Mouse (Mus musculus) liver, embryonic 14.5 days (tissue): Measurements from ENCODE around the gene Lpo. TPM values are rescaled to one million over a fixed set of nuclear protein-coding genes. Genes with fewer than 3 reads are reported as not detected.

ENCODE experiments used
- ATAC-seq: fragments of 200-750 bp; cut with Nextera tagmentation; 2 replicates; pipeline ENCODE4 v1.8.0; 2017; ENCODE audit warnings: moderate number of reproducible peaks, mild to moderate bottlenecking, moderate library complexity; ENCODE audit not compliant: insufficient read depth
- DNase-seq, 3 experiments: peaks; one replicate each; pipeline ENCODE4 v3.0.0-alpha.2; 2012 to 2013; ENCODE audit warnings: low read depth in 3 of 3, low spot score in 3 of 3
- H3K27ac ChIP-seq: fragments of 300-500 bp; sonication (generic); 2 replicates; pipeline ENCODE4 v1.5.1; 2014; ENCODE audit warnings: moderate library complexity, mild to moderate bottlenecking, control low read depth, inconsistent platforms
- H3K27me3 ChIP-seq: fragments of 300-500 bp; sonication (generic); 2 replicates; pipeline ENCODE4 v1.6.1; 2014; ENCODE audit warnings: mild to moderate bottlenecking, low read length, moderate library complexity; ENCODE audit not compliant: control insufficient read depth, insufficient read depth
- H3K36me3 ChIP-seq: fragments of 300-500 bp; sonication (generic); replicated peaks from 2 replicates; pipeline ENCODE4 v1.6.1; 2014; ENCODE audit warnings: low read depth; ENCODE audit not compliant: control insufficient read depth, insufficient read depth
- H3K4me1 ChIP-seq, 2 experiments: fragments of 200-500 bp in 1 of 2; fragments of 300-500 bp in 1 of 2; sonication (generic) in 1 of 2; replicated peaks; 2 replicates each; pipeline ENCODE4 v1.6.1; 2012 to 2014; ENCODE audit warnings: antibody characterized with exemption in 1 of 2, inconsistent platforms in 1 of 2, low read length in 1 of 2; ENCODE audit not compliant: control insufficient read depth in 2 of 2, insufficient read depth in 2 of 2
- H3K4me2 ChIP-seq: fragments of 300-500 bp; sonication (generic); 2 replicates; pipeline ENCODE4 v1.6.1; 2014; ENCODE audit warnings: low read depth, mild to moderate bottlenecking, control low read depth, moderate library complexity
- H3K4me3 ChIP-seq, 2 experiments: fragments of 200-500 bp in 1 of 2; fragments of 300-500 bp in 1 of 2; sonication (generic) in 1 of 2; 2 replicates each; pipeline ENCODE4 v1.5.1; 2012 to 2014; ENCODE audit warnings: low read depth in 2 of 2, low read length in 2 of 2, mild to moderate bottlenecking in 2 of 2, control low read depth in 1 of 2, inconsistent platforms in 1 of 2, moderate library complexity in 1 of 2; ENCODE audit not compliant: insufficient read depth in 1 of 2
- H3K9ac ChIP-seq: fragments of 300-500 bp; sonication (generic); replicated peaks from 2 replicates; pipeline ENCODE4 v1.6.1; 2014; ENCODE audit warnings: mild to moderate bottlenecking, control low read depth, moderate library complexity
- H3K9me3 ChIP-seq: fragments of 300-500 bp; sonication (generic); 2 replicates; pipeline ENCODE4 v1.6.1; 2016; ENCODE audit warnings: low read length, mixed read lengths; ENCODE audit not compliant: control insufficient read depth
- CTCF ChIP-seq: IDR thresholded peaks from 2 replicates; pipeline ENCODE4 v1.5.1; 2016; ENCODE audit warnings: antibody characterized with exemption, low read depth, control low read depth
- EP300 ChIP-seq: IDR thresholded peaks from 2 replicates; pipeline ENCODE4 v1.6.1; 2016; ENCODE audit warnings: antibody characterized with exemption, low read depth
- WGBS: fragments of 180-500 bp; shearing (Covaris S2); extraction: QIAGEN DNeasy Blood & Tissue Kit; methylation state at CpG from one replicate; pipeline ENCODE4 v1.1.7; 2014; ENCODE audit not compliant: insufficient replicate concordance; 5-methylcytosine and 5-hydroxymethylcytosine counted together
- polyA plus RNA-seq, 2 experiments: library from polyadenylated mRNA; depleted of rRNA in 1 of 2; stranded (reverse) in 1 of 2; unstranded in 1 of 2; fragments of >200 nt; fragmentation: Nextera tagmentation in 1 of 2; extraction: Ambion mirVana in 1 of 2; gene quantifications; 2 replicates each; pipeline versions ENCODE4 v1.2.1 to v1.2.3; 2012 to 2014

The Lpo gene
- polyA plus RNA-seq, 2 experiments = 0.02 TPM; not detected in 1

GRCm38 (mm10) chr11:87821502-87821901 lies 6.6 kb downstream of the Lpo start:
- H3K9ac ChIP-seq = no peak overlapping the region
- no peak overlapping the region for H3K27ac ChIP-seq
- ATAC-seq (no peak), DNase-seq (no peak)
- H3K4me2 ChIP-seq = no peak overlapping the region
- no peaks in the 10 kb centered on the region for H3K27me3 ChIP-seq
- no peak for TF ChIP-seq CTCF
- no peak for TF ChIP-seq EP300
- H3K4me1 ChIP-seq = no peaks in the 10 kb centered on the region
- H3K36me3 ChIP-seq = no peaks in the 10 kb centered on the region
- no peaks in the 10 kb centered on the region for H3K9me3 ChIP-seq
- no peak overlapping the region for H3K4me3 ChIP-seq
- WGBS = 49% methylated on average over 5 of the region's 5 CpGs

- no peak for ATAC-seq
- Histone ChIP-seq H3K27me3 (no peaks in the 10 kb centered on the region), H3K4me2 (no peak overlapping the region; the same call in 1 of the 2 replicates), H3K4me1 (no peaks in the 10 kb centered on the region), H3K36me3 (no peaks in the 10 kb centered on the region), H3K4me3 (no peak overlapping the region), H3K27ac (no peak overlapping the region), H3K9me3 (no peaks in the 10 kb centered on the region), H3K9ac (no peak overlapping the region)
- TF ChIP-seq CTCF = no peak
- no peak for TF ChIP-seq EP300
- DNase-seq = no peak
- WGBS = 31% methylated on average over 4 of the region's 4 CpGs
Measured at GRCm38 (mm10) chr11:87817443-87817773, 10.7 kb downstream of the Lpo start.

- ATAC-seq (no peak), DNase-seq (no peak)
- Histone ChIP-seq H3K27ac (no peak overlapping the region), H3K4me1 (no peaks in the 10 kb centered on the region), H3K36me3 (no peaks in the 10 kb centered on the region), H3K4me3 (no peak overlapping the region), H3K9ac (no peak overlapping the region), H3K27me3 (no peaks in the 10 kb centered on the region), H3K4me2 (peak overlapping the region; percentile 40; the same call in 1 of the 2 replicates), H3K9me3 (no peaks in the 10 kb centered on the region)
- WGBS = 3% methylated on average over 31 of the region's 31 CpGs
- peak; percentile 81 for TF ChIP-seq CTCF
- TF ChIP-seq EP300 = no peak
Measured at GRCm38 (mm10) chr11:87816707-87817442, 11.2 kb downstream of the Lpo start.

- TF ChIP-seq CTCF = no peak
- Histone ChIP-seq H3K27ac (no peak overlapping the region), H3K4me1 (no peaks in the 10 kb centered on the region), H3K36me3 (no peaks in the 10 kb centered on the region), H3K27me3 (no peaks in the 10 kb centered on the region), H3K9me3 (no peaks in the 10 kb centered on the region), H3K4me2 (no peak overlapping the region), H3K4me3 (no peak overlapping the region), H3K9ac (no peak overlapping the region)
- ATAC-seq (no peak), DNase-seq (no peak)
- WGBS = 48% methylated on average over 8 of the region's 8 CpGs
Measured at GRCm38 (mm10) chr11:87814831-87815230, 13.3 kb downstream of the Lpo start.

GRCm38 (mm10) chr11:87811396-87811795 lies 16.7 kb downstream of the Lpo start:
- no peak overlapping the region for H3K27ac ChIP-seq
- ATAC-seq (no peak), DNase-seq (no peak)
- TF ChIP-seq CTCF = no peak
- TF ChIP-seq EP300 = no peak
- 22% methylated on average over 4 of the region's 4 CpGs for WGBS
- H3K36me3 ChIP-seq = no peaks in the 10 kb centered on the region
- H3K4me3 ChIP-seq = no peak overlapping the region
- H3K27me3 ChIP-seq = no peaks in the 10 kb centered on the region
- no peaks in the 10 kb centered on the region for H3K9me3 ChIP-seq
- H3K4me2 ChIP-seq = no peak overlapping the region
- H3K4me1 ChIP-seq = no peaks in the 10 kb centered on the region; a peak in 1 of 4 replicates
- H3K9ac ChIP-seq = no peak overlapping the region
